Mouse (Mus musculus) monocyte, adult 59 days (primary cell): Measurements from ENCODE around the gene Tmem243. TPM values are rescaled to one million over a fixed set of nuclear protein-coding genes. Genes with fewer than 3 reads are reported as not detected.

Source experiments
- total RNA-seq, 2 experiments: library from RNA; stranded (reverse); gene quantifications; one replicate each; pipeline ENCODE4 v1.2.4; 2023

Tmem243 gene
- total RNA-seq = 10 to 100 TPM; 36.4 to 44.6 TPM

GRCm38 (mm10) chr5:9100207-9100848 is at the start of gene Tmem243:
TSS of gene Tmem243 (plus strand) at chr5:9100668.

GRCm38 (mm10) chr5:9161456-9162041 is 61.1 kb downstream of the Tmem243 start, which contains the start of gene Dmtf1:
TSS of gene Dmtf1 (minus strand) at chr5:9161776.

Other genes starting within 250 kb of the Tmem243 start
- gene Abcb4, start 207.0 kb upstream of the Tmem243 start, total RNA-seq = 1 to 10 TPM; 8.5 to 8.7 TPM
- gene Crot, start 103.3 kb upstream of the Tmem243 start, total RNA-seq = 10 to 100 TPM; 20.8 to 21.3 TPM
- gene Dmtf1, start 61.1 kb downstream of the Tmem243 start, total RNA-seq = 10 to 100 TPM; 52.3 to 58.3 TPM
- under 1 TPM; 0.47 to 0.88 TPM for gene 9330182L06Rik, start 165.4 kb downstream of the Tmem243 start, total RNA-seq